Mouse (Mus musculus): ENCODE data around the gene Phrf1.

DNA sequence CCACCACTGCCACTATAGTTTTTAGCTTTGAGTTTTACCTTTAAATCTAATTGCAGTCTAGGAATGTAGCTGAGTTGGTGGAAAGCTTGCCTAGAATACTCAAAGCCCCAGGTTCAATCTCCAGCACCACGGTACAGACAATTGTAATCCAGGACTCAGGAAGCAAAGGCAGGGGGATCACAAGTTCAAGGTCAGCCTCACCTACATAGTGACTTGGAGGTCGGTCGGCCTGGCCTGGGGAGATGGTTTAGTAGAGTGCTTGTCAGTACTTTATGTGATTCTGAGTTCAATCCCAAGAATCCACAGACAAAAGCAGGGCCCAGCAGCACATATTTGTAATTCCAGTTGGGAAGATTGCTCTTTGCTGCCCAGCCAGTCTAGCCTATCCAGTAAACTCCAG is 59.5 kb downstream of the Phrf1 start:
- TF ChIP-seq POLR2A (IDR thresholded peaks at IDR 0.05; ENCODE audit: insufficient read depth, low read depth, low read length) (no peak), CTCF (IDR thresholded peaks at IDR 0.05; ENCODE audit: insufficient read depth, low read depth, low read length) (no peak)
